Mouse (Mus musculus): ENCODE measurements around the gene Ltc4s. TPM values are rescaled to one million over a fixed set of nuclear protein-coding genes. Genes with fewer than 3 reads are reported as not detected.

Gene Ltc4s
- 1 to 10 TPM; 4.8 to 5.5 TPM for total RNA-seq (2023)

DNA sequence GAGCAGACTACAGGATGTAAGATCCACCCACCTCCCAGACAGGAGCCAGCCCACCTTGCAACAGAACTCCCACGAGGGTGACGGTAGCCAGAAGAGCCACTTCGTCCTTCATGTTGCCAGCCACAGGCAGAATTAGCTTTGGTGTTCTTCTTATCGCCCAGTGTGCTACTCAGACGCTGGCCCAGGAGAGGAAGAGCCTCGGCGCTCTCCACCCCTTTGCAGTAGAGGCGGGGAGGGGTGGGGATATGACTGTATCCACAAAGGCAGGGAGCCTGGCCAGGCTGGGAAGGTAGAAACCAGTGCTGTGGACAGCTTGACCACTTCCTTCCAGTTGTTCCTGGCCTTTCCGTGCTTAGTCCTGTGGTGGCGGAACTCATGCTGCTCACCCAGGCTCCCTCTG, at the start of gene Ltc4s:
TSS of gene Ltc4s (minus strand) at position 293 of the 400 bp plus-strand sequence.

DNA sequence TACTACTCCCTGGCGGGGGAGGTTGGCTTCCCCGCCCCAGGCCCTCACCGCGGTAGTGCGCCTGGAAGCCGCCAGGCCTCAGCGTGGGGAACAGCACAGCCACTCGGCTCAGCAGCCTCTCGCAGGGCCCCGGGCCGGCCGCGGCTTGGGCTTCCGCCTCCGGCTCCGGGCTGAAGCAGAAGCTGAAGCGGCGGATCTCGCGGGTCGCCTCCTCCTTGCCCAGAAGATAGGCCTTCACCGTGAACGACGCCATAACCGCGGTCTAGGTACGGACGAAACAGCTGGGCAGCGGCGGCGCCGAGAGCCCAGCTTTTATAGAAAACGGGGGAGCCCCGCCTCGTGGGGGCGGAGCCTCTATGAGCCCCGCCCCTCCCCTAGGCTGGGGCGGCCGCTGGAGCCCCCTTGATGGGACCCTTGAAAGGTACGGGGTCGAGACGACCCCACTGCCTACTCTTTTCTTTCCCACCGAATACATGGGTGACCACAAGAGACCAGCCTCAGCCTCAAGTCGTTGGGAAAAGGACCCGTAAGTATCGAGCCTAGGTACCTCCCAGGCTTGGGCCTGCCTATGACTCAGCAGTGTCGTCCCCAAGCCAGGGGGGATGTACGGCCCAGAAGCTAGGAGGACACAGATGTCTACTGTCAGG, 27.8 kb downstream of the Ltc4s start, which contains the start of the genes Sqstm1 and Mgat4b:
TSS of gene Sqstm1 (minus strand) at position 323 of the 647 bp plus-strand sequence.
TSS of gene Mgat4b (plus strand) at position 386 of the 647 bp plus-strand sequence.

Other genes with a start within 250 kb of the Ltc4s start
- gene Rnf130, start 213.3 kb downstream of the Ltc4s start, total RNA-seq (2023), result 100 to 1,000 TPM; 250 to 262 TPM
- 10 to 100 TPM; 57.0 to 69.5 TPM for gene Tbc1d9b, start 107.2 kb downstream of the Ltc4s start, total RNA-seq (2023)
- 1 to 10 TPM in 1 of 2 experiments, under 1 TPM in 1; 0.73 to 2.7 TPM for gene Mrnip, start 64.2 kb downstream of the Ltc4s start, total RNA-seq (2023)
- 100 to 1,000 TPM; 767 to 784 TPM for gene Sqstm1, start 27.8 kb downstream of the Ltc4s start, total RNA-seq (2023)
- gene Mgat4b, start 27.7 kb downstream of the Ltc4s start, total RNA-seq (2023), result 10 to 100 TPM; 28.3 to 29.7 TPM
- 10 to 100 TPM; 48.3 to 48.4 TPM for gene Maml1, start 53.7 kb upstream of the Ltc4s start, total RNA-seq (2023)
- gene Canx, start 87.1 kb upstream of the Ltc4s start, total RNA-seq (2023), result 100 to 1,000 TPM; 313 to 320 TPM
- not detected for gene Cby3, start 115.8 kb upstream of the Ltc4s start, total RNA-seq (2023)
- gene Hnrnph1, start 138.4 kb upstream of the Ltc4s start, total RNA-seq (2023), result 100 to 1,000 TPM; 674 to 701 TPM
- 10 to 100 TPM; 33.5 to 38.9 TPM for gene Rufy1, start 192.5 kb upstream of the Ltc4s start, total RNA-seq (2023)